7 mouse cellular contexts compared by ENCODE assay signal in the genomic region with DNA sequence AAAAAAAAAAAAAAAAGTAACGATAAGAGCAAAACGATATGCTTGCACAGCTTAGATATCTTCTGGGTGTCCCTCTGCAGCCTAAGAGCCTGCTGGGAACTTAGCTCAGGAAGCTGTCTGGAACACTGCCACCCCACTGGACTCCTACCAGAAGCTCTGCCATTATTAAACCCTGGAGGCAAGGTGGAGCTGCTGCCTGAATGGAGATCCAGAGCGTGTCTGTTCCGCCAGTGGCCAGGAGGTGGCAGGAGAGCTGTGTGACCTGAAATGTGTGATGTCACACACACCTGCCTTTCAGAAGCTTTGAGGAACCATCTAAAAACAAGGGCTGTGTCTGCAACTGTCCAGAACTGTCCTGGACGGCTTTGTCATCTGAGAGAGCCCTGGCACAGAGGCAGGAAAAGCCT. TPM values are rescaled to one million over a fixed set of nuclear protein-coding genes. Genes with fewer than 3 reads are reported as not detected.
A peak's percentile ranks its signal among the peaks of the same experiment; 100 is the strongest.
DNase-seq lines count a peak whose midpoint lies in the region; ATAC-seq and TF ChIP-seq lines count a peak whose summit lies in the region.

No protein-coding gene starts in this region.

- DNase-seq in adrenal gland, adult 2 months, result peak; percentile 89
- peak; percentile 74 for DNase-seq in embryo, embryonic 11 days
- peak; percentile 58 to 74 for DNase-seq in gastrocnemius, postnatal 4 days (ENCODE audit: low spot score in 2 of 2)
- peak; percentile 97 for DNase-seq in kidney, adult 2 months
- peak; percentile 76 for DNase-seq in limb, embryonic 10.5 days (ENCODE audit: low spot score)
- DNase-seq in spleen, adult 2 months (ENCODE audit: low read depth in 1 of 2, low spot score in 2 of 2), result peak; percentile 67 to 85

- H3K4me3 ChIP-seq in kidney, adult 2 months (ENCODE audit: insufficient read depth, low read depth, low read length), result no peak overlapping the region
- H3K4me3 ChIP-seq in limb, embryonic 10.5 days, result no peak overlapping the region
- no peak overlapping the region for H3K4me3 ChIP-seq in midbrain, embryonic 16.5 days (ENCODE audit: low read depth, low read length)
- no peak overlapping the region for H3K4me3 ChIP-seq in spleen, adult 2 months (ENCODE audit: extremely low read depth, insufficient read depth, insufficient read length)

- no peak overlapping the region for H3K9ac ChIP-seq in midbrain, embryonic 16.5 days (ENCODE audit: low read depth, low read length)

- peak; percentile 80 for ATAC-seq in midbrain, embryonic 16.5 days

- no peak for TF ChIP-seq POLR2A in kidney, adult 2 months (IDR thresholded peaks at IDR 0.05; ENCODE audit: low read depth, low read length)
- no peak for TF ChIP-seq POLR2A in spleen, adult 2 months (IDR thresholded peaks at IDR 0.05; ENCODE audit: low read depth, low read length)

- H3K9me3 ChIP-seq in limb, embryonic 10.5 days (replicated peaks), result no peaks in the 10 kb centered on the region
- H3K9me3 ChIP-seq in midbrain, embryonic 16.5 days (replicated peaks; ENCODE audit: control insufficient read depth, low read length, poor library complexity, severe bottlenecking), result no peaks in the 10 kb centered on the region

- peak; percentile 95 for TF ChIP-seq CTCF in kidney, adult 2 months (conservative IDR thresholded peaks at IDR 0.05; ENCODE audit: insufficient read depth, insufficient read length, low read depth, low read length)
- TF ChIP-seq CTCF in spleen, adult 2 months (IDR thresholded peaks at IDR 0.05; ENCODE audit: extremely low read depth, insufficient read depth, insufficient read length, insufficient replicate concordance), result peak; percentile 80; the same call in 1 of the 2 replicates

- H3K4me2 ChIP-seq in midbrain, embryonic 16.5 days (ENCODE audit: low read length), result no peak overlapping the region

- H3K27me3 ChIP-seq in kidney, adult 2 months (replicated peaks; ENCODE audit: control insufficient read depth, insufficient read depth, low read length), result no peaks in the 10 kb centered on the region
- H3K27me3 ChIP-seq in limb, embryonic 10.5 days (ENCODE audit: low read depth, poor library complexity, severe bottlenecking), result no peaks in the 10 kb centered on the region
- no peaks in the 10 kb centered on the region for H3K27me3 ChIP-seq in midbrain, embryonic 16.5 days (ENCODE audit: control insufficient read depth, insufficient read depth, low read depth, low read length)
- H3K27me3 ChIP-seq in spleen, adult 2 months (ENCODE audit: control insufficient read depth, insufficient read depth, low read length), result no peaks in the 10 kb centered on the region

- 17% methylated on average over 5 of the region's 5 CpGs for WGBS in kidney, adult 2 months
- WGBS in limb, embryonic 10.5 days, result 39% methylated on average over 5 of the region's 5 CpGs
- WGBS in midbrain, embryonic 16.5 days, result 36% methylated on average over 4 of the region's 5 CpGs
- WGBS in spleen, adult 2 months, result 28% methylated on average over 5 of the region's 5 CpGs

- no peak overlapping the region for H3K27ac ChIP-seq in kidney, adult 2 months (ENCODE audit: insufficient read depth, low read depth, low read length)
- H3K27ac ChIP-seq in limb, embryonic 10.5 days, result no peak overlapping the region
- no peak overlapping the region for H3K27ac ChIP-seq in midbrain, embryonic 16.5 days (ENCODE audit: low read length)
- no peak overlapping the region for H3K27ac ChIP-seq in spleen, adult 2 months (ENCODE audit: insufficient read depth, low read length)

- H3K4me1 ChIP-seq in kidney, adult 2 months (ENCODE audit: control insufficient read depth, insufficient read depth, low read length), result no peaks in the 10 kb centered on the region; the same call in 1 of the 2 replicates
- H3K4me1 ChIP-seq in limb, embryonic 10.5 days, result no peaks in the 10 kb centered on the region
- H3K4me1 ChIP-seq in midbrain, embryonic 16.5 days (ENCODE audit: control insufficient read depth, insufficient read depth, low read length), result no peaks in the 10 kb centered on the region
- H3K4me1 ChIP-seq in spleen, adult 2 months (ENCODE audit: control insufficient read depth, insufficient read depth, insufficient read length), result peaks cover 3% of the 10 kb centered on the region; the same call in 1 of the 2 replicates

- no peaks in the 10 kb centered on the region for H3K36me3 ChIP-seq in kidney, adult 2 months (ENCODE audit: control insufficient read depth, insufficient read depth, low read length)
- 0 out of 2 replicates have a peak, but pooled peaks cover 3% of the 10 kb centered on the region for H3K36me3 ChIP-seq in limb, embryonic 10.5 days
- H3K36me3 ChIP-seq in midbrain, embryonic 16.5 days (ENCODE audit: control insufficient read depth, insufficient read depth, low read length), result no peaks in the 10 kb centered on the region
- no peaks in the 10 kb centered on the region for H3K36me3 ChIP-seq in spleen, adult 2 months (ENCODE audit: control insufficient read depth, insufficient read depth, low read length)

RNA-seq across cellular contexts. Expression of a gene that starts 13.6 kb away (rescaled TPM):
- total RNA-seq in adrenal gland, adult 2 months (2021), result 10 to 100 TPM; 66.6 to 87.3 TPM
- polyA plus RNA-seq in adrenal gland, adult 2 months (2012; rRNA removed), result 63.3 and 72.2 TPM in 2 replicates
- total RNA-seq in gastrocnemius, postnatal 4 days (2021), result 10 to 100 TPM; 30.2 to 30.5 TPM
- 73.5 and 79.5 TPM in 2 replicates for polyA plus RNA-seq in kidney, adult 2 months (2012; rRNA removed)
- polyA plus RNA-seq in limb, embryonic 10.5 days (2016; fragmentation: Nextera tagmentation; extraction: Ambion mirVana), result 46.0 and 48.3 TPM in 2 replicates
- polyA plus RNA-seq in midbrain, embryonic 16.5 days (2015; fragmentation: Nextera tagmentation; extraction: Ambion mirVana), result 30.3 and 34.9 TPM in 2 replicates
- 6.8 and 7.6 TPM in 2 replicates for polyA plus RNA-seq in spleen, adult 2 months (2012; rRNA removed)
